Mouse (Mus musculus) layer of hippocampus, adult 9-11 months (tissue): ENCODE data around the gene Grpel1.

ENCODE experiments used
- DNase-seq: peaks from one replicate; pipeline ENCODE4 v3.0.0; 2022

The Grpel1 gene

GRCm38 (mm10) chr5:36462810-36463209 is 2.0 kb upstream of the Grpel1 start:
- peak; percentile 65 for DNase-seq

- no peak for DNase-seq
Observed at GRCm38 (mm10) chr5:36463391-36463790, 1.4 kb upstream of the Grpel1 start.

- no peak for DNase-seq
Observed at GRCm38 (mm10) chr5:36465889-36466288, 1.1 kb downstream of the Grpel1 start.

DNA sequence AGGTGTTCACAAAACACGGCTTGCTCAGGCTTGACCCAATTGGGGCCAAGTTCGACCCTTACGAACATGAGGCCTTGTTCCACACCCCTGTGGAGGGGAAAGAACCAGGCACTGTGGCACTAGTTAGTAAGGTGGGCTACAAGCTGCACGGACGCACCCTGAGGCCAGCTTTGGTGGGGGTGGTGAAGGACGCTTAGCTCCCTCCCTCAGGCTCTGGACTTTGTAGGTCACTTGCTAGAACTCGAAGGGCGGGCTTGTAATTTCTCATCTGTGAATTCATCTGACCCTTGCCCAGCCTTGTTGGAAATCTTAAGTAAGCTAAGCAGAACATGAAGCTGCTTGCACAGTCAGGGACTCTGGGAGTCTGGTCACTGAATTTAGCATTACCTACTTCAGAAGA is 6.4 kb downstream of the Grpel1 start:
- DNase-seq = no peak

DNA sequence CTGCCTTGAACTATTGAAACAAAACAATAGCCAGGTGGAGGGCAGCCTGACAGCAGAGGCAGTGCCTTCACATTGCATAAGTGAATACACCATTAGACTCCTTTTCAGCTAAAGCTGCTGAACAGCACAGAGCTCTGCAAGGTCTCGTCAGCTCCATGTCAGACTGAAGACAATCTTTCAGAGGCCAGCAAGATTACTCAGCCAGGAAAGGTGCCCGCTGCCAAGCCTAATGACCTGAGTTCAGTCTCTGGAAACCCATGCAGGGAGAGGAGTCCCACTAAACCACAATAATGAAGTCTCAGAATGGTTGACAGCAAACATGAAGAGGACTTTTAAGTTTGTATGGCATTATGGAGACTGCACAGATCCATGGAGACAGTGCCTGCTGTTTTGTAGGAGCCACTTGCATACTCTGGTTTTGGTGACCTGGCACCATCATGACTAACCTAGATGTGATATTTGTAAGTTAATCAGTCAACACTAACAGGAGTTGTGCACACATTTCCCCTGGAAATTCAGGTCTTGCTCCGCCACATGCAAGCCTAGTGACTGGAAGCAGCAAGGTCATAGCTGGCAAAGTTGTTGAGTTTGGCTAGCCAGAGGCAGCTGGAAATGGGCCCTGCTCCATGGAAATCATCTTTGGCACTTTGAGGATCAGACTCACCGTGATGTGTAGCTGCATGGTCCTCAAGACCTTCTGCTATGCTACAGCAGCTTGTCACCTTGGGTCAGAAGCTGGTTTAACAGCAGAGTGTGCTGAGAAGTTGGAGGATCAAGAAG is 8.3 kb downstream of the Grpel1 start:
- no peak for DNase-seq

DNA sequence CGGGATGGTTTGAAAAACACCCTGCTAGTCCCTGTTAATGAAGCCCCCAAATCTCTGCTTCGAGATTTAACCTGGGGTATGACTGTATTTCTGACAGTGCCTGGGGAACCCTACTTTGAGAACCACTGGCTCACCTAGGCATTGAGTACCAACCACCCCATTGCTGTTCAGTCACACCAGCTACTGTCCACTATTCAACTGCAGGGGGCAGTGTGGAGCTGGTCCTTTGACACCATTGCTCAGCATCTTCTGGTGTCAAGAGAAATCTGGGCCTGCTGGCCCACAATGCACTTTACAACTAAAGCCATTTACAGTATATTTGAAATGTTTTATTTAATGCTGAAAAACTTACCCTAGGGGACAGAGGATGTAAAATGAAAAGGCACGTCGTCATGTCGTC is 9.5 kb downstream of the Grpel1 start:
- DNase-seq = peak; percentile 61

- DNase-seq = no peak
Observed at GRCm38 (mm10) chr5:36477486-36477885, 12.7 kb downstream of the Grpel1 start.

GRCm38 (mm10) chr5:36478540-36479420 is 14.0 kb downstream of the Grpel1 start:
- DNase-seq = no peak

DNA sequence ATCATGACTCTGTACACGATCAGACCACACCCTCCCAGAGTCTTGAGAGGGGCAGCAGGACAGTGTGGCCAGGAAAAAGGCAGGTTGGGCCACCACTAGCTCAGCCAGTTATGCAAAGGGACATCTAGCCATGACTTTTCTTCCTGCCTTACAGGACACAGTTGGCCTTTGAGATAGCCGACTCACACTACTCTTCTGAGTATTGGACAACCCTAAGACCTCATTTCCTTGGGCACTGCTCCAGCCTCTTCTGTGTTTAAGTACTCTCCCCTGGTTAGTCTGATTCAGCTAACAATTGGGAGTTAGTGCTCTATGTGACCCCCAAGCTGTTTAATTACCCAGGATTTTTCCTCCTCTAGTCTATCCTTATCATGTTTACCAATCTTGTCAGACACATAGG is 14.9 kb downstream of the Grpel1 start:
- DNase-seq = no peak

DNA sequence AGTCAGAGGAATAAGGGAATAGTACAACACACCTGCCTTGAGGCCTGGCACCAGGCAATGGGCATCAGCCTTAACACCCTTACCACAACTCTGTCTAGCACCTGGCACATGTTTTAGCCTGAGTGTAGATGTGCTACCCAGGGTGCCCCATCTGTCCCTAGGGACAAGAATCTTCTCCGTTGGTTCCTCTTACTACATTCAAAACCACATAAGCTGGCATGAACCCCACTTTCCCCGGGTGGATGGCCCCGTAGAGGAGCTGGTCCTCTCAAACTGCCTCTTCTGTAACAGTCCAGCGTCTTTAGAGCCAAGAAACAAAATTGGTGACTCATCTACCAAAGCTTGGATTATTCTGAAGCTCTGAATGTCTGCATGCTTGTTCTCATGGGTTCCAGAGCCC is 15.6 kb downstream of the Grpel1 start:
- no peak for DNase-seq

DNA sequence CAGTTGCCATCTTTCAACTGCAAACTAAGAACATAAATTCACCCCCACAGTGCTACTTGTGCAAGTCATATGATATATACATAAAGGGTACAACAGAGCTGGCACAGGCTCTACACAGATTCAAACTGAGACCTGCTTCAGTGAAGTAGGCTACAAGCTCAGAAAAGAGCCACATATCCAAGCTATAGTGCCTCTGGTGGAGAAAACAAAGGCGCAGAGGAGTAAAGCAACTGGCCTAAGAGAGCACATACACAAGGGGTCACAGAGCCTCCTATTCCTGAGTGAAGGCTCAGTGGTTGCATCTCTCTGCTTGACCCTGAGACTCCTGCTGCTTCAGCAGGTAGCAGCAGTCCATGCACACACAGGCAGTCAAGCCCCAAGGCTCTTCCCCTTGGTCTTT is 16.3 kb downstream of the Grpel1 start:
- no peak for DNase-seq

DNA sequence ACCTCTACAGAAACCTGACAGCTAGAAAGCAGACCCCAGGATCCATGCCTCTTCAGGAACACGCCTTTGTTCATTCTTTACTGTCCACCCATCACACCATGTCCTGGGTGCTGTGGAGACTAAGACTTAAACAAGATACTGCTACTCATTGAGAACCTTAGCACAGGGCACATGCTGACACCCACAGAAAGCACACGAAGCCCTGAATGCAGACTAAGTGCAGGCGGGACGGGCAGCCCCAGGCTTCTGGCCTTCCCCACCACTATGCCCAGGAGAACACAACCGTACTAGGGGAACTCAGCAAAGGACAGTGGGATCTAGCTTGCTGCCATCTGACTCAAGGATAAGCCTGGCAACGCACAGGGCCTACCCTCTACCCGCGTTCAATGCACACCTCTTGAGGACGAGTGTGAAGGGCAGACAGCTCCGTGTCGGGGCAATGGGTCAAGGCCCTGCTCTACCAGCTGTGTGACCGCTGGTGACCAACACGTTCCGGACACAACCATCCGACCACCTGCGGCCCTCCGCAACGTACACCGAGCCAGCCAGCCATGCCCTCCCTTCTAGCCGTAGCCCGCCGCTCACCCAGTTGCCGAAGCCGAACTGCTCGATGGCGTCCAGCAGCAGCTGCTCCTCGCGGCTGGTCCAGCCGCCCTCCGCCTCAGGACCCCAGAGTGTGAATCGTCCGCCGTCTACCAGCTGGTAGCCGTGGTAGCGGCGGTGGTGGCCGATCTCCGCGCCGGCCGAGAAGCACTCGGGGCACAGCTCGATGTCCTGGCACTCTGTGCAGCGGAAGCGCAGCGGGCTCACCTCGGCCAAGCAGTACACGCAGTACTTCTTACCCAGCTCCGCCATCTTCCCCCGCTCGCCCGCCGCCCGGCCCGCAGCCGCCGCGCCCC is 18.7 kb downstream of the Grpel1 start:
- no peak for DNase-seq

GRCm38 (mm10) chr5:36484171-36484990 is 19.6 kb downstream of the Grpel1 start, which contains the start of the genes Tada2b and Ccdc96:
TSS of gene Tada2b (minus strand) at chr5:36484285.
TSS of gene Ccdc96 (plus strand) at chr5:36484588.
- peak; percentile 99 for DNase-seq

DNA sequence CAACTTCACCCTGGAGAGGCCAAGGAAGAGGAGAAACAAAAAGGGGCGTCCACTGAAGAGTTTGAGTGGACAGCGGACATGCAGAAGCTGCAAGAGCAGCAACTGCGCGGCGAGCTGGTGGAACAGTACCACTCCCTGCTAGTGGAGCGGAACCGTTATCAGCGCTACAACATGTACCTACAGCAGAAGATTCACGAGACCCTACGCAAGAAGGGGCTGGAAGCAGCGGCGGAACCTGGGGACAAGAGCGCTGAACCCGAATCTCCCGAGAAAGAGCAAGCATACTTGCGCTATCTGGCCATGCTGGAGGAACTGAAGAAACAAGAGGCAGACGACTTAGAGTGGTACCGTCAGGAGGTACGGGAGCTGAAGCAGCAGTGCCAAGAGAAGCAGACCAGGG is 20.5 kb downstream of the Grpel1 start:
- no peak for DNase-seq

- DNase-seq = no peak
Observed at GRCm38 (mm10) chr5:36489225-36489624, 24.4 kb downstream of the Grpel1 start.

DNA sequence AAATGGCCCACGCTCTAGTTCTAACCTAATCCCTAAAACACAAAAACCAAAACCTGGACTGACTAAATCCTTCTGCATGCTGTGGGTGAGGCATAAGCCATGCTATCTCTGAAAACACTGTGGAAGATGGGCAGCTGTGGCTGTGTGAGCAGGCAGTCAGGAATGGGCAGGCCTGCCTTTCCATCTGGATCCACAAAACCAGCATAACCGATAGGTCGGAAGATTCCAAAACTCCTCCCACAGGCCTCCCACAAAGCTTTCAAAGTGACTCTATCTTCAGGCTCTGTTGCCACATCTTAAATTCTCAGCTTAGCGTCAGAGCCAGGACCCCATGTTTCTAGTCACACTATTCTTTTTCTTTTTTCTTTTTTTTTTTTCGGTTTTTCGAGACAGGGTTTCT is 29.1 kb downstream of the Grpel1 start:
- DNase-seq = peak; percentile 80

DNA sequence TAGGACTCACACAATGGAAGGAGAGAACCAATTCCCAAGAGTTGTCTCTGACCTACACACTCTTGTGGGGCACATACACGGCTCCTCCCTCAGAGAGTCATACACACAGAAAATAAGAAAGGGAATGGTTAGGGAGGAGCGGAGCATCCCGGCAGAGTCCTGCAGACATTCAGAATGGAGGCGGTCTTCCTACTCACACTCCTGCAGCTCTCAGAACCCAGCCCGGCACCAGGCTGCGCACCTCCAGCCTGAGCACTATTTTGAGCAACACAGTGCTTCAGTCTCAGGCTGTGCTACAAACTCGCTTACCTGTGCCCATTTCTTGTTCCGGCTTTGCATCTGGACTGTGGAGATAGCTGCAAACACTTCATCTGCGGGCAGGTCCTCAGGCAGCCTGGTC is 29.9 kb downstream of the Grpel1 start:
- DNase-seq = no peak

DNA sequence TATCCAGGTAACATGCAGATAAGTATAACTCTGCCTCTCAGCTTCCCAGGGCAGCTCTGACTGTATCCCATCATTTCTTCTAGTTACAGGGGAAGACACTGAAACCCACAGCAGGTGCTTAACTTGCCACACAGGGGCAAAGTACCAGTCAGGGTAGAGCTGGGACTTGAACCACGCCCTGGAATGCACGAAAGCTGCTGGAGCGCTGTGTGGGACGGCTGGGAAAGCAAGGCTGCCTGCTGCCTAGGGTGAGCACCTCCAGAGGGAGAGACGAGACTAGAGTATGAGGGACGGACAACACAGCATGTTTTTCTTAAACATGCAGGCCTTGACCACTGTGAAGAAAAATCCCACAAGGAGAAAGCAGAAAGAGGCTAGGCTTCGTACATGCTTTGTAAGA is 40.4 kb downstream of the Grpel1 start:
- no peak for DNase-seq

- no peak for DNase-seq
Observed at GRCm38 (mm10) chr5:36505643-36506042, 40.8 kb downstream of the Grpel1 start.

DNA sequence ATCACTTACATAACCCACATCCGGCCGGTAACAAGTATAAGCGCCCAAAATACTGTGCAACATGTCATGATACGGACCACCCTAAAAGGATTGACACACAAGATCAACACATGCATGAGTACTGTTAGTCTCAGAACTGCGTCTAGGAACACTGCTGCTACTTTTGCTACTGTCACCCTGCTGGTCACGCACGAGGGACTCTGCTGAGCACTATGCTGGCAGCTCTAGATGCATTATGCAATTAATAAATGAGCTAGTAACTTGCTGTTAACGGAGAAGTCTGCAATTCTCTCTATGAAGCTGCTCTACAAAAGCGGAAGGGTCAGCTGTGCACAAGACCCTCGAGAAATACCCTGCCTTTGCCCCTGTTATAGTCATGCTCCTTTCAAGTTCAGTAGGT is 43.6 kb downstream of the Grpel1 start:
- no peak for DNase-seq

GRCm38 (mm10) chr5:36510956-36511355 is 46.2 kb downstream of the Grpel1 start:
- DNase-seq = no peak

DNA sequence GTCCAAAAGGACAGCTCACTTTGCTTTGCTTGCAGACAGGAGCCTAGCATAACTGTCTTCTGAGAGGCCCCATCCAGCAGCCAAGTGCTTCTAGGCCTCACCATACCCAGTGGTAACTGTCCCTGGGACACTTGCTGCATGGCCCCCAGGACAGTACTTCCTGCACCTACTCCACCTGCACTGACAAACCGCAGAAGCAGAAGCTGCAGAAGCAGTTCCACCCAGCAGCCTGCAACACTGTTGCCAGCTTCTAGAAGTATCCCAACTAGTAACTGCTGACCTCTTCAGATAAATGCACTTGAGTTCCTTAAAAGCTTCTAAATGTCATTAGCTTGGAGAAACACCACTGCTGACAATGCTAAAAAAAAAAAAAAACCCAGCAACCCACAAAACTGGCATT is 50.3 kb downstream of the Grpel1 start:
- no peak for DNase-seq
